Mouse (Mus musculus): Measurements from ENCODE around the gene Slc25a53.
"Not testable (repeated sequence)": the region's sequence is repeated elsewhere in the genome, so short reads cannot be mapped to it uniquely, and the experiment has no call there.

Gene Slc25a53

DNA sequence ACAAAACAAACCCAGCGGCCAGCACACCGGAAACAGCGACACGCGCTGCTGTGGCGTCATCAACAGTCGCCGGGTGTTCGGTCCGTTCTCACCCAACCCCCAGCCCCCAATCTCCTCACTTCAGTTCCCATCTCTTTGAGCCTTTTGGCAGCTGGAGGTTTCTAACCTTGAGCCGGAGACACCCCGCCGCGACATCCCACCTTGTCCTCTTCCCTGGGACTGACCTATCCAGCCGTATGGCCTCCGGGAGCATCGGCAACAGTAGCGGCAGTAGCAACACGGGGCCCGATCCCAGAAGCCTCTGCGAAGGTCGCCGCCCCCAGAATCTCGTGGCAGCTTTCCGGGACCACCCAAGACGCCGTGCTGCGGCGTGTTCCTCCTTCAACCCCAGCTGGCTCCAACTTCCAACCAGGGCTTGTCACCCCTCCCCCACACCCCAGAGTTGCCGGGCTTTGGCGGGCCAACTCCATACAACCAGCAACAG is at the start of gene Slc25a53:
Slc25a53 (minus strand) TSS at position 303 of the 484 bp plus-strand sequence.
- peak; percentile 71 for DNase-seq (ENCODE audit: low spot score)

DNA sequence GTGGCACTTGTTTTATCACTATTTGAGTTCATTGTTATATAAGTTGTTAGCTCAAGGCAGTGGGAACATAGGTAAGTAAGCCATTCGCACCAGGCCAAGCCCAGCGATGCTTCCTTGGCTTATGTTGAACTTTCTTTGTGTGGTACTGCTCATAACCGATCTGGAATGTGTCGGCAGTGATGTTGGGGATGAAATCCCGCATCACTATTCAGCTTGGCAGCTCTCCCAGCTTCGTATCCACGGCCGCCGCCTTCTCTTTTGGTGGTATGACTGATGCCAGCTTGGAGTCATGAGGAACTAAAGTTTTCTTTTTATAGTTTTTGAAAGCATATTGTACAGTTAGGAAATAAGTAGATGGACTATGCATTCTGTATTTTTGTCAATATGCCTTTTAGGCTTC is 25.1 kb upstream of the Slc25a53 start:
- no peak for DNase-seq (ENCODE audit: low spot score)

DNA sequence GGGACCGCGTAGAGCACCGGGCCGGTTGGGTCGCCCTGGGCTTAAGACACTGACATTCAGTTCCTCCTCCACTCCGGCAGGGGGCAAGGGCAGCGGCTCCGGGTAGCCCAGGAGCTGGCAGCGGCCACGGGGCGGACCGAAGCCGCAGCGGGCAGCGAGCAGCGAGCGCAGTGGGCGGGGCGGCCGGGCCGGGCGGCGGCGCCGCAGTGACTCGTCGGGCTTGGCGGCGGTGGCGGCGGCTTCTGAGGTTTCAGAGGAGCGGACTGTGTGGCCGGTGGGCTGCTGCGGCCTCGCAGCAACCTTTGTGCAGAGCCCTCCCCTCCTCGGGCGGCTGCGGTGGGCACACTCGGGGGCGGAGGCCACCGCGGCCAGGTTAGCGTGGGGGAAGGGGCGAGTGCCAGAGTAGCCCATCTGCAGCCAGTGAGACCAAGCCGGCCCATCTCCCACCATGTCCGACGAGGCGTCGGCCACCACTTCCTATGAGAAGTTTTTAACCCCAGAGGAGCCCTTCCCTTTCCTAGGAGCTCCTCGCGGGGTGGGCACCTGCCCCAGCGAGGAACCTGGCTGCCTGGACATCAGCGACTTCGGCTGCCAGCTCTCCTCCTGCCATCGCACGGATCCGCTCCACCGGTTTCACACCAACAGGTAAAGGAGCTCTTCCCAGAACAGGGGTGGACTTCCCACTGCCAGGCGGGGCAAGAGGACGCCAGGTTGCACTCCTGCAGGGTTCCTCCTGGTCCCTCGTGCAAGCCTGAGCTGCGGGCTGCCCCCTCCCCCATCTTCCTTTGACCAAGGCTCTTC is 11.5 kb upstream of the Slc25a53 start, which contains the start of gene Fam199x:
Fam199x (plus strand) TSS at position 170 of the 801 bp plus-strand sequence.
- DNase-seq (ENCODE audit: low spot score): peak; percentile 36

DNA sequence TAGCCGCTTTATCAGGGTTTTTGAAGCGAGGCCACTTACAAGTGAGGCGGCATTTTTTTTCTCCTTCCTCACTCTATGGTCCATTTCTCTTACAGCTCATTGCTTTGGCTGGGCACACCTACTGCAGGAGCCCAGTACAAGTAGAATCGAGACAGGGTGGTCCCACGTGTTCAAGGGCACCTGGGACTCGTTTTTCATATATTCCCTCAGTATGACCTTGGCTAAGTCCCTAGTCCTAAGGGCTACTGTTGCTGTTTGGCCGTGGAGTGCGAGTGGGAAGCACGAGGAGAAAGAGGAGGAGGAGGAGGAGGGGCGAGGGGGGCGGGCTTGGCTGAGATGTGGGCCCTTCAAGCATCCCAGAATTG is 10.9 kb upstream of the Slc25a53 start:
- DNase-seq (ENCODE audit: low spot score): no peak

DNA sequence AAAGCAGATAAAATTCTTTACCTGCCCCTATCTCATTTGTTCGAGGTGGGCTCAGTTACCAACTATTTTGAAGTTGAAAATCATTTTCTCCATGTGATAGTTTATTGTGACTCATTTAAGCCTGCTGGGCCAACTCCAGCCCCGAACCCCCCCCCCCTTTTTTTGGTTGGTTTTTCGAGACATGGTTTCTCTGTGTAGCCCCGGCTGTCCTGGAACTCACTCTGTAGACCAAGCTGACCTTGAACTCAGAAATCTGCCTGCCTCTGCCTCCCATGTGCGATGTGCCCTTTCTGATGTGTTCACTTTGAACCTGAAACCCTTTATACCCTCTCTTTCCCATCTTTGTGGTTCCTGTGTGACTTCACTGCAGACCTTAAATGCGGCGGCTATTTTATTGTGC is 400 bp upstream of the Slc25a53 start:
- DNase-seq (ENCODE audit: low spot score): no peak

DNA sequence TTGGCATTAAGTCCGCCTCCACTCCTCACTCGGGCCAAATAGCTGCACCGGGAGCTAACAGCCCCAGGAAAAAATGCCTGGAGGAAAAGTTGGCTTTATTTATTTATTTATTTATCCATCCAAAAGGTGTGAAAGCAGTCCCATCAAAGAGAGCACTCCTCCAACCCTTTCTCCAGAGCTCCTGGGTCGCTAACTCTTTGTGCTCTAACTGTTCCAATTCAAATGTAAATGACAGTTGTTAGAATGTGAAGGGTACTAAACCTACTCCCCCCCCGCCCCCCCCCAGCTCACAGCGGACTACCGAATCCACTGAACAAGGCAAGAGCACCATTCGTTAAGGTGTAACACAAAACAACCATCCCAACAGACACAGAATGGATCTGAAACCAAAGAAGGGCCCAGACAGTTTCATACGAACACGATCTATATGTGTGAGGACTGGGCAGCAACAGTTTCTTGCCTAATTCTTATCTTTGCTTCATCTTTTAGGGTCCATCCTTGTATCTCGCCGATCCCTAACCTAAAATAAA is 567 bp downstream of the Slc25a53 start:
- DNase-seq (ENCODE audit: low spot score): no peak

DNA sequence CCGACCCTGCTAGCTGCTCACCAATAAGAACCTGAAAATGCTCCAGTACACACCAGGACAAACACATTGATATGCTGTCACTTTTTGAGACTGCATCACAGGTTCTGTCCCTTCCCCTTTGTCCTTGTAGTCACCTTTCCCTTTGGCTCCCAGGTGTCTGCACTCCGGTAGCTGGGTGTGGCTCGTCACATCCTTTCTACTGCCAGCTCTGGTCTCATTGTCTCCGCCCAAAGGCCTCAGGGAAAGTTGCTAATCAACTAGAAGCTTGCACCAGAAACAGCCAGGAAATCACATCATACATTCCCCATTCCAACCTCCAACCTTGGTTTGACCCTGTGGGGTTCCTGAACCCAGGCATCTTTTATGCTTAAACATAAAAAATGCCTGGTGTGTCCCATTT is 3.8 kb downstream of the Slc25a53 start:
- DNase-seq (ENCODE audit: low spot score): no peak

DNA sequence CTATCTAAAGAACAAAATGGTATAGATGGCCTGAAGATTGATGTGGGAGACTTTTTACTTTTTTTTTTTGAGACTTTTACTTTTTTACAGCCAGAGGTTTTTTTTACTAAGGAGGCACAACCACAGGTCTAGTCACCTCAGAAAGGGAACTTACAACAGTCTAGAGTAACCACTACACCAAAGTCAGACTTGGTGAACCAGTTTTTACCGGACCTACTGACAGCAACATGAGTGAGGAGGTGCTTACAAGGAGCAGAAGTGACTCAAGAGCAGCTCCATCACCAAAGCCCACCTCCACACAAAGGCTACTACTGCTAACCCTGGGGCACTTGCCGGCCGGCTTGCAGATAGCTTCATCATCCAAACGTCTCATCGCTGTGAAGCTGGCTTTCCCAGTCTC is 6.4 kb downstream of the Slc25a53 start:
- DNase-seq (ENCODE audit: low spot score): no peak

DNA sequence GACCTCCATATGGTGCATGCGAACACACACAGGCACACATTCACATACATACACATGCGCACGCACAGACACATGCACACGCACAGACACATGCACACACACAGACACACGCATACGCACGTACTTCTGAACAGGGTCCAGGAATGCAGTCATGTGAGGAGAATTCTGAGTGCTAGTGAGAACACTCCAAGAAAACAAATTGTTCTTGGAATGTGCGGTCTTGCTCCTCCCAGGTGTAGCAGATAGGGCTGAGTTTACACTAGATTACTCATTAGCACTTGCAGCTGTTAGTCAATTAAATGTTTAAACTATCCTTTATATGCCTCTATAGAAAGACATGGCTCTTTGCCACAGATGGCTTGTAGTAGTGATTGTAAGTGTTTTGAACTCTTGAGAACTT is 7.2 kb downstream of the Slc25a53 start:
- no peak for DNase-seq (ENCODE audit: low spot score)

DNA sequence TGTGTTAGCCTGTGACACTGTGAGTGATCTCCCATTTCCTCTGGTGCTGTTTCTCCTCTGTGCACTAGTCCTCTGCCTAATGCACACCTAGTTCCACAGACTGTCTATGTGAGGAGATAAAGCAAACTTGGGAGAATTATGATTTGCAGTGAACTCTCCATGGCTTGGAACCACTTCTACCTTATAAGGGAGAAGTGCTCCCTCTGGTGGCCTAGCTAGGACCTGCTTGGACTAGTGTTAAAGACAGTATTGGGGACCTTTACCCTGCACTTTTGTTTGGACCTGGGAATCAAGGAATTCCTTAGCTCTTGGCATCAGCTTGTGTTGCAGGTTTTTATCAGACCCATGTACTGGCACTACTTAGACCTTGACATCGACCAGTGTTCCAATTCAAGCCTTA is 18.8 kb downstream of the Slc25a53 start:
- no peak for DNase-seq (ENCODE audit: low spot score)

DNA sequence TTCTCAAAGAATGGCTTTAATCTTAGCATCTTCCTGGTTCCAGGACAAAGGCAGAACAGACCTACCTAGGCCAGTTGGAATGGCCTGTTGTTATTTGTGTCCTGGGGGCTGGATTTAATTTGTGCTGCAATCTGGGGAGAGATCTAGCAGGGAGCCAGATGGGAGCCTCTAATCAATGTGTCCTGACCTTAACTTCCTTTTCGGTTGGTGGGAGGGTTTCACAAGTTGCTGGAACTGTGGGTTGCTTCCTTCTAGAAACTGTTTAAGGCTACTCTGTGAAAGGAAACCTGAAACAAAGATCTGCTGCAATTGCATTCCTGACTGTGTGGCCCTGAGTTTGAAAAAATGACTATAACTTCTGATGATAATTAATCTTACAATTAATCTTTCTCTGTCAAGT is 20.4 kb downstream of the Slc25a53 start:
- DNase-seq (ENCODE audit: low spot score): no peak

DNA sequence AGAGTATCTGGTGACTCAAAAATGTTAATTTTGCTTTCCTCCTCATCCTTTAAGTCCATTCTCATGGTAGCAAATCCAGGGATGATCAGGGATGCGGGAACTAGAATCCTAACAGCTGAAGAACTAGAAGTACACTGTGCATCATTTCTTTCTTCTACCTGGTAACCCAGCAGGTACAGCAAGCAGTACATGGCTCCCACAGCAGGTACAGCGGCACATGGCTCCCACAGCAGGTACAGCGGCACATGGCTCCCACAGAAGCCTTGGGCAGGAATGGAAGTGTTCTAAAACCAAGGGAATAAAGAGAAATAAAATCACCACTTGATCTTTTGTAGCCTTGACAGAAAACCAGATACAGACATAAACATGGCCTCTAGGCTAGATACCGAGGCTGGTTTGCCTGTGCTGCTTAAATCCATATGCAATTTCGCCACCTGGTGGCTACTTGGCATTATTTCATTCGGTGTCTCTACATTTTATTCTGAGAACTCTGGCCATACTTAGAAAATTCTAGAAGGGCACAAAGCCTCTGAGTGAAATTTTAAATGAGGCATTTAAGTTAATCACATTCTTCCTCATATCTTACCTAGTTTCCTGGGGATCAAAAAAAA is 22.9 kb downstream of the Slc25a53 start:
- no peak for DNase-seq (ENCODE audit: low spot score)

DNA sequence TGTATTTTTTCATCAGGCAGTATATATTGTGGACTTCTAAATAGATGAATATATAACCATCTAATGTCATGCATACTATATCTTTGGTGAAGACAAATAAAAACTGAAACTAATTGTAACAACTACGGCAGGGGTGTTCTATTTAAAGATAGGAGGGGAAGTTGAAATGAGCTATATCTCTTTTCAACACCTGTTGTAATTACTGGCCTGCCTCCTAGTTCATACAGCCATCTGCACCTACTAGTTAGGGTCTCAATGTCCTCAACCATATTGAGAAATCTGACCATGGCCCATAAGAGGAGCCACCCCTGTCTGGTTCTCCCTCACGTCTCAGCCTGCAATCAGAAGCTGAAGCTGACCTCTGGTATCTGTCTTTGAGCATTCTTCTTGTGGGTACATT is 41.8 kb downstream of the Slc25a53 start:
- no peak for DNase-seq (ENCODE audit: low spot score)

DNA sequence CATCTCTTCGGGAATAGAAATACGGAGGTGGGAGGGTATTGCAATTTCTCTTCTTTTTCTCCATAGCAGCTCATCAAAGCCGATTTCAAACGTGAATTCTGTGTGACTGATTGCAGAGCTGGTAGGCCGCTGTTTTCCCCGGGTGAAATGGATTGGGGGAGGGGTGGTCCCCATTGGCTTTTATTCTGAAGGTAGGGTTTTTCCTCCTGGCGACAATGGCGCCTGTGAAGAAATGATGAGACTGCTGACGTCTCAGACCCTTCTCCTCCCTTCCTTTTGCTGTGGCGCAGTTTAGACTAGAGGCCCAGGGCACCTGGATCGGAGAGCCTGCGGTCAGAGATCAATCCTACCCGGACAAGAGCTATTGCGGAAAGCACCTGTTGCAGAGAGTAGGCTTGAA is 44.5 kb downstream of the Slc25a53 start:
- DNase-seq (ENCODE audit: low spot score): no peak

DNA sequence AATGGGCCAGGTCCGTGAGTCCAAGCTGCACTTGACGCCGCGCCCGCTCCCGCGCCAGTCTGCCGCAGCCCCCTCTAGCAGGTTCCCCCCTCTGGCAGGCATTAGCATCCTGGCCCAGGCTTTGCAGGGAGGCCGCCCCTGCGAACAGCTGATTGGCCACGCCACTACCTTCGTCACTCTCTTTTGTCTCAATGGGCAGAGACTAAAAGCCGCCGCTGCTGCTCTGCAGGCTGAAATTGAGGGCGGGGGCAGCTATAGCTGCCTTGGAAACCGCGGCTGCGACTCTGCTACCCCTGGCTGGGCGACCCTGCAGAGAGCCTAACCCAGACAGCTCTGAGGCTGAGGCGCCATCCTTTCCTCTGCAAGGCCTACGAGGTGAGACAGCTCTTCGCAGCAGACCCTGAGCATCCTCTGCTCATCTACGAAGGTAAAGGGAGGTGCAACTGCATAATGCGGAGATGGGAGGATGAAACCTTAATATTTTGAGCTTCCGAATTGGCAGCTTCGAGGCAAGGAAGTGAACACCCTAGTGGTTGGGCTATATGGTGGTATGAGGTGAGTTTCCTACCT is 45.0 kb downstream of the Slc25a53 start, which contains the start of gene Zcchc18:
Zcchc18 (plus strand) TSS at position 178 of the 570 bp plus-strand sequence.
- DNase-seq (ENCODE audit: low spot score): no peak

DNA sequence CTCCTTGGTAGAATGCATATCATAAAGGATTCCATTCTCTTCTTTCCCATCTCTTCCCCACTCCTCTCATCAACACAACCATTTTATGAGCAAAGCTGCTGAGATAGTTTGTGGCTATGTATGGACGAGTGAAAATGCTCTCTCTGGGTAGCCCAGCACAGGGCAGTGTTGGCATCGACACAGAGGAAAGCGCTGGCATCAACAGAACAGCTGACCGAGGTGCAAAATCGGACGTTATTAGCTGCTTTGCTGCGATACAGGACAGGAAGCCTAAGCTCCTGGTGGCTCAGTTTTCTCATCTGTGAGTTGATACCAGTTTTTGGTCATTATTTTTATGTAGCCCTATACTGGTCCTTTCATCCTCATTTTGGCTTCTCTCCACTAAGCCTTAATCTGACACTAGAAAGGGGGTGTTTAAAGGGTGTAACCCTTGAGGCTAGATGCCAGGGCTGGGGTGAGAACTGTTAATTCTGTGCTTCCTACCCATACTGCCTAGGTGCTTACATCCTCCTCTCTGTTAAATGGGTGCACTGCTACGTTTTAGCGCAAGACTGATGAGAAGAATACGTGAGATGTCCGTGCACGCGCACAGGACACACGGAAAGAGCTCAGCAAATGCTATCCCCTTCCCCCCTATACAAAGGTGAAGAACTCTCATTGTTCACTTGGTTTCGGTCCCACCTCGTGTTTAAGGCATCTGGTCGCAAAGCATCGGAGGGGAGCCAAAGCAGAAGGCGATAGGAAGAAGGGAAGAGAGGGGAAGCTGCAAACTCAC is 45.7 kb downstream of the Slc25a53 start:
- DNase-seq (ENCODE audit: low spot score): no peak

DNA sequence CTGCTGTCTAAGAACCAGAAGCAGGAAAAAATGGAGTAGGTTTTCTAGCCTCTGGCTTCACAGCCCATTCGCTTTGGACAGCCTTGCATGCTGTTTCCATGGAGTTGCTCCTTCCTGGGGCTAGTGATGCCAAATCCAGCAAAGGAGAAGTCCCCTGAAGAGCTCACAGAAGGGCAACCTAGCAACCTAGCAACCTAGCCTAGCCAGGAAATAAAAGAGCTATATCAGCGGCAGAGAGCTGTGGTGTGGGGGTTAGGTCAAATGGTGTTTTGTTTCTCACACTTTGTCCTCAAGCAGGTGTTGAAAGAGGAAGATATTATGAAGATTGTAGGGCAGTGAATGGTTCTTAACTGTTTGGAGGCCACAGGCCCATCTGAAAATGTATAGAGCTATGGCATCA is 46.8 kb downstream of the Slc25a53 start:
- DNase-seq (ENCODE audit: low spot score): no peak

DNA sequence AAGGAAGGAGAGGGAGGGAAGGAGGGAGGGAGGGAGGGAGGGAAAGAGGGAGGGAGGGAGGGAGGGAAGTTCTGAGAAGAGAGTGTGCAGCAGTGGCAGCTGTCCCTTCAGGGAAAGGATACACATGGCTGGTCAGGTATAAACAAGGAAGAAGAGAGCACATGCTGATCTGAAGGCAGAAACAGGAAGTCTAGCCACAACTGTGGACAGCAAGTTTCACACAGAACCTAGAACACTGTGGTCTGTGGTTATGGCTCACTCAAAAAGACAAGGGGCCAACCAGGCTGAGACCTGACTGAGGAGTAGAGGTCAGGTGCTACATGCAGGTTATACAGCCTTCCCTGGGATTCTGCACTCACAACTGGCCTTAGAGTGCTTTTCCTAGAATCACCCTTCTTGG is 52.1 kb downstream of the Slc25a53 start:
- no peak for DNase-seq (ENCODE audit: low spot score)

DNA sequence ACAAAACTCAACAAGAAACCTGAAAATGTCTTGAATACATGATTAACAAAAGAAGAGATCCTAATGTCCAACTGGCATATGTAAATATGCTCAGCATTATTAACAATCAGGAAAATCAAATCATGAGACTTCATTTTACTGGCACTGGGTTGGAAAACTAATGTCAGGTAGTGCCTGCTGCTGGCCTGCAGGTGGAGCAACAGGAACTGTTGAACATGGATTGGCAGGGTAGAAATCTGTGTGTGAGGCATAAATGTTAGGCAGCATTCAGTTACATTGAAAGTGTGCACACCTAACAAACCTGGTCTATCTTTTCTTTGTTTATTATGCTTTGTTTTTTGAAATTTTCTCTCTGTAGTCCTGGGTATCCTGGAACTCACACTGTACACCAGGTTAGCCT is 59.5 kb downstream of the Slc25a53 start:
- no peak for DNase-seq (ENCODE audit: low spot score)

DNA sequence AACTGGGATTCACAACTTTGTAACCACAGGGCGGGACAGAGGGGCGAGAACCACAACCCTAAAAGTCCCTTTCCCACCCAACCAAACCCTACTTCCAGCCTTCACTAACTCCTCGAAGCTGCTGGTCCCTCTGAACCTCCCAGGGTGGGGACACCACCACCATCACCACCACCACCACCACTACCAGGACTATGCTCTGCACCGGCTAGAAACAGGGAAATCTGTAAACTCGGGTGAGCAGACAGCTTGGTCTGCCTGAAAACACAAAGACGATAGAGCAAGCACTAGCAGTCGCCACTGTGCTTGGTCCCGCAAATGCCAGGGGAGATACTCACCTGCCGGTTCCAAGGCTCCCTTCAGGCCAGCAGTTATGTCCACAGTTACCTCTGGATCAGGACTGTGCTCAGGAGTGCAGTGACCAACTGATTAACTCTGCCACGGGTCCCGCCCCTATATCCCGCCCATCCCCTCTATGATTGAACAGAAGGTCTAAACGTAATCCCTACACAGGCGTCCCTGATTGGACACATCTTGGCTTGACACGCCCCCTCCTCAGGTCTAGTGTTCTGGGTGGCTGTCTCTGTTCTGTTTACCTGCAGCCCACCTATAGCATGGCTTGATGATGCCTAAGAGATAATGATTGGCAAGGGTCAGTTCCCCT is 61.5 kb downstream of the Slc25a53 start, which contains the start of the genes Tmsb15l and Tmsb15b1:
Tmsb15l (minus strand) TSS at position 446 of the 661 bp plus-strand sequence.
Tmsb15b1 (minus strand) TSS at position 451 of the 661 bp plus-strand sequence.
- no peak for DNase-seq (ENCODE audit: low spot score)

DNA sequence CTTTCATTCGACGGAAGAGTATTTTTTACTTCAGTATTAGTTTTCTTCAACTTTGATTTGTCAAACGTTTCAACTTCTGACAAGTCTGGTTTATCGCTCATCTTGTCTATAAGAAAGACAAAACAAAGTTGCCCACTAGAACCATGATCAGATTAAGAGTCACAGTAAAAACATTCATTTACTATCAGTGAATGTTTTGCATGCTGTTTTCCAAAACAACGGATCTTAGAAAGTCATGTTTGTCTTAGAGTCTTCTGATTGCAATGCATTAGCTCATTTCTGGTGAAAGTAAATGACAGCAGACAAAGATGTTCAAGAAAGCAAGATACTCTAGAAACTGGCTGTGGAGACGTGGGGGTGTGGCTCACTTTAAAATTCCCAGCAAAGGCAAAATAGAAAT is 62.7 kb downstream of the Slc25a53 start, which contains the start of gene Tmsb15b2:
Tmsb15b2 (minus strand) TSS at position 101 of the 400 bp plus-strand sequence.
- not testable (repeated sequence) for DNase-seq (ENCODE audit: low spot score)

Measured in ovary, postnatal 10 days (tissue).